In the genomic region with DNA sequence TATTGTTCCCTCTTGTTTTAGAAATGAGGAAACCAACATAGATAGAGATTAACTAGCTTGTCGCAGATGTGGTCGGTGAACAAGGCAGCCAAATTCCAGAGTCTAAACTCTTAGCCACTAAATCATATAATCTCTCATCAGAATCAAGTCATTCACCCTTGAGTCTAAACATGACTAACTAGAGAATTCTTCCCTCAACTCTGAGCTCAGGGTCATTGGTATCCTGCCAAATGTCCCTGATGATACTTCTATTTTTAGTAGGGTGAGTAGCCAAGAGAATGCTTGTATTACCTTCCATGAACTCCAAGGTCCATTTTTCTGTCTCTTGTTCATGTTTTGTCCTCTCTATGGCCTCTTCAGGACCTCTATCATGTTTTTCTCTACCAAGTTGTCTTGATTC, we compare ENCODE assay signal across 14 mouse cellular contexts.
A peak's percentile ranks its signal among the peaks of the same experiment; 100 is the strongest.
DNase-seq lines count a peak whose midpoint lies in the region; ATAC-seq and TF ChIP-seq lines count a peak whose summit lies in the region.
"Had no signal": no experiment of that assay in that cellular context is flagged by ENCODE, and none has a peak within 500 bp of the region (broad histone marks: within the 10 kb centered on the region; RNA-seq: fewer than 3 reads in every experiment).

No protein-coding gene starts in this region.

- H3K27ac ChIP-seq in kidney, postnatal 0 days, result peak overlapping the region; percentile 8; the same call in 1 of the 2 replicates
- H3K27ac ChIP-seq: heart, embryonic 15.5 days; limb, embryonic 10.5 days; liver, embryonic 15.5 days had no signal

- CTCF ChIA-PET in Patski (lab: Charles Lee), result no interaction called here

- no peaks in the 10 kb centered on the region for H3K27me3 ChIP-seq in kidney, postnatal 0 days (ENCODE audit: insufficient read depth, low read length)
- H3K27me3 ChIP-seq in Patski, result no peaks in the 10 kb centered on the region
- H3K27me3 ChIP-seq: heart, embryonic 15.5 days; liver, embryonic 15.5 days had no signal

- no peak for TF ChIP-seq CTCF in kidney, postnatal 0 days (IDR thresholded peaks at IDR 0.05; ENCODE audit: low read depth)
- no peak for TF ChIP-seq CTCF in Patski (IDR thresholded peaks at IDR 0.05)

- H3K4me2 ChIP-seq in kidney, postnatal 0 days (ENCODE audit: low read length), result no peak overlapping the region
- H3K4me2 ChIP-seq: heart, embryonic 15.5 days; liver, embryonic 15.5 days had no signal

- H3K9ac ChIP-seq in kidney, postnatal 0 days (ENCODE audit: low read depth, low read length), result no peak overlapping the region
- H3K9ac ChIP-seq: heart, embryonic 15.5 days; liver, embryonic 15.5 days had no signal

- intact Hi-C loops in gastrocnemius, postnatal 14 days (cut with DNase I; ENCODE audit: low total_unique reads), result no loop called here

- 61% methylated on average over 2 of the region's 2 CpGs for WGBS in kidney, postnatal 0 days

- H3K36me3 ChIP-seq in kidney, postnatal 0 days (ENCODE audit: insufficient read depth, low read length), result no peaks in the 10 kb centered on the region
- H3K36me3 ChIP-seq: heart, embryonic 15.5 days; limb, embryonic 10.5 days; liver, embryonic 15.5 days had no signal

- peak; percentile 10 for DNase-seq in gastrocnemius, postnatal 14 days
- no peak for DNase-seq in gastrocnemius, postnatal 4 days (ENCODE audit: low spot score in 2 of 2)
- DNase-seq in kidney, postnatal 0 days (ENCODE audit: low spot score), result peak; percentile 29
- no peak for DNase-seq in kidney, adult 18-20 months
- DNase-seq in Patski (ENCODE audit: low read depth, low spot score), result peak; percentile 95
- DNase-seq in kidney, postnatal 10 days, result peak; percentile 41
- DNase-seq in spleen, postnatal 14 days (ENCODE audit: low spot score in 2 of 2), result no peak
- no peak for DNase-seq in embryo, embryonic 10.5 days (ENCODE audit: low spot score)
- DNase-seq: cerebellum, adult 11 months; thymus, postnatal 36 days had no signal

- in situ Hi-C loops in Patski (cut with MboI; ENCODE audit: low pct_unique_long_range_greater_than_20kb), result loop anchor here (5.0 kb wide), 1 partner anchor 42 kb away; no protein-coding TSS in a partner anchor

- H3K4me1 ChIP-seq in kidney, postnatal 0 days (replicated peaks; ENCODE audit: insufficient read depth, low read length), result no peaks in the 10 kb centered on the region
- H3K4me1 ChIP-seq: limb, embryonic 10.5 days; liver, embryonic 15.5 days had no signal

- no peak for ATAC-seq in kidney, postnatal 0 days (replicated peaks; ENCODE audit: low FRiP score, low read depth)
- ATAC-seq in Patski, result peak; percentile 93

- H3K4me3 ChIP-seq in kidney, postnatal 0 days (replicated peaks; ENCODE audit: low read depth, low read length), result no peak overlapping the region
- H3K4me3 ChIP-seq: erythroblast, embryonic 14.5 days; heart, embryonic 15.5 days; limb, embryonic 10.5 days; liver, embryonic 15.5 days had no signal

- POLR2A ChIA-PET in Patski (lab: Charles Lee), result no interaction called here

- no peaks in the 10 kb centered on the region for H3K9me3 ChIP-seq in kidney, postnatal 0 days (replicated peaks; ENCODE audit: low read length)
- H3K9me3 ChIP-seq: heart, embryonic 15.5 days; limb, embryonic 10.5 days; liver, embryonic 15.5 days had no signal

Comparison
In these comparisons a context has a peak if more than half of its experiments do, and no peak if none do; other contexts are left out.
1. DNase-seq: peak in gastrocnemius, postnatal 14 days (single experiment), kidney, postnatal 0 days (single experiment), Patski (single experiment) and kidney, postnatal 10 days (single experiment); none in gastrocnemius, postnatal 4 days (0 of 2), kidney, adult 18-20 months (single experiment), spleen, postnatal 14 days (0 of 2) and embryo, embryonic 10.5 days (single experiment).